Mouse (Mus musculus) bone marrow macrophage, adult 2 months (primary cell): Measurements from ENCODE around the gene 4930451I11Rik.

Experiments used
- CTCF ChIP-seq: IDR thresholded peaks from 2 replicates; pipeline ENCODE4 v1.5.1; 2012; ENCODE audit warnings: low read depth, mild to moderate bottlenecking, low read length, moderate library complexity
- POLR2A ChIP-seq: IDR thresholded peaks from 2 replicates; pipeline ENCODE4 v1.6.1; 2012; ENCODE audit warnings: mild to moderate bottlenecking, low read depth, low read length, borderline replicate concordance

GRCm38 (mm10) chr7:126821835-126822511, 9.5 kb downstream of the 4930451I11Rik start:
- TF ChIP-seq POLR2A = no peak; the same call in 1 of the 2 replicates
- peak; percentile 79 for TF ChIP-seq CTCF
